Mouse (Mus musculus): ENCODE data around the gene Dnm1.
A peak's percentile ranks its signal among the peaks of the same experiment; 100 is the strongest.

Dnm1 gene

DNA sequence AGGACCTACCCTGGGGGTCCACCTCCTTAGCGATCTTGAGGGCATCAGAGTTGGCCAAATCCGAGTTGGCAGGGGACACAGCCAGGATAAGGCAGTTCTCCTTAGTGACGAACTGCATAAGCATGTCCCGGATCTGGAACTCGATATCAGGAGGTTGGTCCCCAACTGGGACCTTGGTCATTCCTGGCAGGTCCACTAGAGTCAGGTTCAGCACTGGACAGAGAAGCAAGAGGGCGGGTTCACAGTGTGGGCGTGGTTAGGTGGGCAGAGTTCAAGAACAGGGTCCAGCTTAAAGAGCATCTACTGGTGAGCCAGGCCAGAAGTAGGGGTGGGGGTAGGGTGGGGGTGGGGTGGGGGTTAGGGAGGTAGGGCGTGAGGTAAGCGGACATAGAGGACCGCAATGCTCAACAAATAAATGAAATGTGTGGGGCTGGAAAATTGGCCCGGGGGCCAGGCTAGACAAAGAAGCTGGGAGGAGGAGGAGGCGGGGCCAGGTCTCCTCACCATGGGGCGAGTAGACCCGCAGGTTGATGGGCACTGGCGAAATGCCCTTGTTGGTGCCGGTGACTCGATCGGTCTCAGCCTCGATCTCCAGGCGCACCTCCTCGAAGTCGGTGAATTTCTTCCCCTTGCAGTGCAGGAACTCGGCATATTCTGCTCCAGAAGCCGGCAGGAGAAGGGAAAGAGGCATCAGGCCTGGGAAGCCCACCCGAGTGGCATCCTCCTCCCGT, 13.1 kb downstream of the Dnm1 start:
- DNase-seq (ENCODE audit: low spot score) = no peak

- no peak for DNase-seq (ENCODE audit: low spot score)
Measured at GRCm38 (mm10) chr2:32335888-32336287, 17.2 kb downstream of the Dnm1 start.

DNA sequence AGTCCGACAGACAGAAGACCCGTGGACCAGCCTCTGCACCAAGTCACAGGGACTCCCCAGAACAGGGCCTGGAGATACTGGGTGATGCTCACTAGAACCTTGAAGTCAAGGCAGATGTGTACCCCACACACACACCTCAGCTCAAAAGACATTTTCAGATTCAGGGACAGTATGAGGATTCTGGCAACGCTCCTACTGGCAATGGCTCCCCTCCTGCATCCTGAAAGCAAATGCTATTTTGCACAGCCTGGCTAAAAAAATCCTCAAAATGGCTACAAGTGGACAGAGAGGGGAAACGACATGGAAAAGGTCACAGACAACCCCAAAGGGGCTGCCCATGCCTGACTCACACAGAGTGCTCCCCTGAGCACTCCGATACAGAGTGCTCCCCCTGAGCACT, 21.0 kb downstream of the Dnm1 start:
- no peak for DNase-seq (ENCODE audit: low spot score)

DNA sequence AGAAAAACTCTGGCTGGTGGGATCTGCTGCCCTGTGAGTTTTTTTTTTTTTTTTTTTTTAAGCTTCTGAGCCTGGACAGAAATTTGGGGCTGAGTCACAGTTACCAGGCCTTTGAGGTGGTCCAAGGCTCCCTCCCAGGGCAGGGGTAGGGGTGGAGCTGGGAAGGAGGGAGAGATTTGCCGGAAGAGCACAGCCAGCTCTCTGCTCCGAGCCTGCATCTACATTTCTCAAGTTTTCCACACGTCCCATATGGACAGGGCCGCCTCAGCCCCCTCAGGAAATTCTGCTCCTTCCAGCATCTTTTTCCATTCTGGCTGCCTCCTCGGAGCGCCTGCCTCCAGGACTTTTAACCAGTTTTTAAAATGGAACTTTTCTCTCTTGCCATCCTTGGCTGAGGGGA, 23.6 kb downstream of the Dnm1 start:
- DNase-seq (ENCODE audit: low spot score) = no peak

- no peak for DNase-seq (ENCODE audit: low spot score)
Measured at GRCm38 (mm10) chr2:32328911-32329460, 24.2 kb downstream of the Dnm1 start.

DNA sequence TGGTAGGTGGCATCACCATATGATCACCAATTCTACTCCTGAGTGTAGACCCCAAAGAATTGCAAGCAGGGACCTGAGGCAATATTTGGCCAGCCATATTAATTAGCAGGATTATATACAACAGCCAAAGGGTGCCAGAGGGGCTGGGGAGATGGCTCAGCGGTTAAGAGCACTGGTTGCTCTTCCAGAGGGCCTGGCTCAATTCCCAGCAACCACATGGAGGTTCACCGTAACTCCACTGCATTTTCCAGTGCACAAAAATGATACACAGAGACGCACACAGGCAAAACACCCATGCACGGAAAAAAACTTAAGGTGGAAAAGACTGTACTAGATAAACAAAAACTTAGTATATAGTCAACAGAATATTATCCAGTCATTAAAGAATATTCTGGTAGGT, 25.9 kb downstream of the Dnm1 start:
- DNase-seq (ENCODE audit: low spot score) = no peak

DNA sequence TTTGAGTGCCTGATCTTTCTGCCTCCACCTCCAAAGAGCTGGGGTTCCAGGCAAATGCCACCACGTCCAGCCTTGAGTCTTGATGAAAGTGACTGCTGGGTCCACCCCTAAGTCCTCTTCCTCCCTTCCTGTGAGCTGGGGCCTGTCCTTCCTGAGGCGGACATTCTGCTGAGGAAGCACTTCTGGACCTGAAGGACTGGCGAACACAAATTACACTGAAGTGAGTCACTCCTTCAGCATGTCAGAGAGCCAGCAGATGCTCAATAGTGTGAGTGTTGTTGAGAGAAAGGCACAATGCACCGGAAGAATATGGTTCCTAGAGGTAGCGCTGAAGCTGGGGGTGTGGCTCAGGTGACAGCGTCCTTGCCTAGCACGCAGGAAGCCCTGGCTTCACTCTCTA, 27.8 kb downstream of the Dnm1 start:
- DNase-seq (ENCODE audit: low spot score) = no peak

GRCm38 (mm10) chr2:32324322-32324721, 28.8 kb downstream of the Dnm1 start:
- DNase-seq (ENCODE audit: low spot score) = no peak

DNA sequence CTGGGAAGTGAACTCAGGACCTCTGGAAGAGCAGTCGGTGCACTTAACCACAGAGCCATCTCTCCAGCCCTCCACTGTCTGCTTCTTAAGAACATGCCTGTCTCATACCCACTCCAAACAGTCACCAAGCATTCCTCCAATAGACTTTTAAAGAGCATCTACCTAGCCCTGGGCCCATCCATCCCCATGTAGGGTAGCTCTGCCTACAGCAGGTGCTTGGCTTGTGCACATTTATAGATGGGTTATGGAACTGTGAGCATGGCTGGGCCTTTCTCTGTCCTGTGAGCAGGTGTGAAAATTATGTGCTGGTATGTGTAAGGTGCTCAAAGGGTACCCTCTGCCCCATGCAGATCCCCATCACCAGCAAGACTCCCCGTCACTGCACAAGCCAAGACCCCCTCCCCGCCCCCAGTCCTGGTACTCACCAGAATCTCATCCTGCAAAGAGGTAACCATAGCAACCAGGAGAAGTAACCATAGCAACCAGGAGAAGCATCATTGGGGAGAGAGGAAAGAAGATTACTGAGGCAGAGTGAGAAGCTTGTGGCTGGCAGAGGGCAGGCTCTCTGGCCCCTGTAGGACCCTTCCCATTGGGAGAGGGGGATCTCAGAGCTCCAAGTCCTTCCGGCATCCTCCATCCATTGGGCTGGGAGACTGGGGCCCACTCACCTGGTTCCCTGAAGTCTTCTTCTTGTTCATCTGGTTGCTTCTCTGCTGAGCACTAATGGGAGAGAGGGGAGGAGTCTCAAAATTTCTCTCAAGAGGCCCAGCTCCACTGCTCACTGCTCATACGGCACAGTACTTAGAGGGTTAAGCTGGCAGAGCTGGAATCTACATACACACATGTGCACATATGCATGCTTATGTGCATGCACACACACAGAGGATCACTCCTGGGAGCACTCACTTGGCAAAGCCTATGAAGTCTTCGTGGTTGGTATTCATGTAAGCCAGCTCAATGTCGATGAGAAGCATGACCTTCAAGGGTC, 30.1 kb downstream of the Dnm1 start:
- no peak for DNase-seq (ENCODE audit: low spot score)

- DNase-seq (ENCODE audit: low spot score) = no peak
Measured at GRCm38 (mm10) chr2:32321591-32322298, 31.4 kb downstream of the Dnm1 start.

DNA sequence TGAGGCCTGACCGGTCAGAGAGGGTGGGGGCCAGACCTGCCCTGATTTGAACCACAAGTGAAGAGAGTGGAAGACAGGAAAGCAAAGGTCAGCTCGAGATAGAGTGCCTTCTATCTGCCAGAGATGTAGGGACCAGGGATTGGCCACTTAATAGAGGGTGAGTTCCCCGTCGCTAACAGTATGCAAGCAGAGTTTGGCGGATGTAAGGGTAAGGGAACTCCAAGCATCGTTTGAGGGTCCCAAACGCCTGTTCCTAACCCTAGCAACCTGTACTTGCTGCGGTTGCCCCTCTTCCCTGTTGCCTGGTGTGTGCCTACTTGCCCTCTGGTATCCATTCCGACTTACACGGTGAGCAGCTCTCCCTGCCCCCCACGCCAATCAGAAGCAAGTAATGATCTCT, 32.4 kb downstream of the Dnm1 start:
- no peak for DNase-seq (ENCODE audit: low spot score)

GRCm38 (mm10) chr2:32319586-32320580, 33.3 kb downstream of the Dnm1 start:
- DNase-seq (ENCODE audit: low spot score) = no peak

DNA sequence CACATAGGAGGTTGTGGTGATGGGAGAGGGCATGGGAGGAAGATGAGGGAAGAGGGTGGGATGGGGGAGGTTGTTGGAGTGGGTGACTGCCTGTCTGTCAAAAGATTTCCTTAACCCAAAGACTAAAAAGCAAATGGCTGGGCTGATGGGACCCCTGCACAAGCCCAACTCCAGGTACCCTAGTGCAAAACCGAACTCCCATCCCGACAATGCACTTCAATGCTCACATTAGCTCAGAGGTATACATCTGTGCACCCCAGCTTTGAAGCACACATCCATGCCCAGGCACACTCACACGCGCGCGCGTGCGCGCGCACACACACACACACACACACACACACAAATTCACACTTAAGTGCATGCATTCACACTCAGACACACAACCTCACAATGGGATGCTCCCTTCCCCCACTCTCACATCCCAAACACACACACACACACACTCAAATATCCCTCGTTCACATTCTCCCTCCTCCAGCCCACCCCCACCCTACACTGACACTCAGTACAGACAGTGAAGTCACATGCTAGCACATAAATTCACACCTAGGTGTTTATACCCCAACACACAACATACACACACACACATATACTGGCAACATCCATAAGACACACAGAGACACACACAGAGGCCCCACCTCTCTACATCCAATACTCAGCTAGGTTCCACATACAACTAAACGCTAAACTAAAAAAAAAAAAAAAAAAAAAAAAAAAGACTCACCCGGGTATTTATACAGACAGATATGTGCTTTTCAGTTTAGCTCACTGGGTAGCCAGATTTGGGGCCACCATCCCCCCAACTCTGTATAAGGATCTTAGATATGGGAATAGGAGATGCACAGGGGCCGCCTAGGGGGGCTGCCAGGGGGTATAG, 34.2 kb downstream of the Dnm1 start:
- DNase-seq (ENCODE audit: low spot score) = no peak

DNA sequence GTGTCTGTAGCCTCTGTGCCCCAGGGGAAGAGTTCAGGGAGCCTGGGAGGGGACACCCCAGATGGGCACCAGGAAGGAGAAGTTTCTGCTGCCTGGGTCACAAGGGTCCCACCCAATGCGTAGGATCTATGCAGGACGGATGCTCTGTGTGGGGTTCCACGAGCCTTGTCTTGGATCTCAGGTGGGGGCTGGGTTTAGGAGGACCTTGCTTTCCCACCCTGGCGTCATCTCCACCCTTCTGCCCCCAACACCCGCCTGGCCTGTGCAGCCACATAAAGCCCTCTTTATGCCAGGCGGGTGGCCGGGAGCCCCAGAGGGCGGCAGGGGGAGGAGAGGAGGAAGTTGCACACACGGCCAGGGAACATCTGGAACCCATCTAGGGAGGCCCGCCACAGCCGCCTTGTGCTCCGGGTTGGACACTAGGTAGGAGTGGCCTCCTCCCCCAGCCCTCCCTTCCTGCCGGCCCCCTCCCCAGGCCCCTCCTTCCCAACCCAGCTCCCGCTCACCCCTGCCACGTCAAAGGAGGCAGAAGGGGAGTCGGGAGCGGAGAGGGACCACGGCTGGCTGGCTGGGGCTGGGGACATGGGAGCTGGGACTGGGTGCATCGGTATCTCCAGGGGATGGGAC, 35.2 kb downstream of the Dnm1 start:
- peak; percentile 53 for DNase-seq (ENCODE audit: low spot score)

GRCm38 (mm10) chr2:32316887-32317656, 36.1 kb downstream of the Dnm1 start:
- DNase-seq (ENCODE audit: low spot score) = no peak

GRCm38 (mm10) chr2:32315751-32316150, 37.4 kb downstream of the Dnm1 start:
- DNase-seq (ENCODE audit: low spot score) = no peak

DNA sequence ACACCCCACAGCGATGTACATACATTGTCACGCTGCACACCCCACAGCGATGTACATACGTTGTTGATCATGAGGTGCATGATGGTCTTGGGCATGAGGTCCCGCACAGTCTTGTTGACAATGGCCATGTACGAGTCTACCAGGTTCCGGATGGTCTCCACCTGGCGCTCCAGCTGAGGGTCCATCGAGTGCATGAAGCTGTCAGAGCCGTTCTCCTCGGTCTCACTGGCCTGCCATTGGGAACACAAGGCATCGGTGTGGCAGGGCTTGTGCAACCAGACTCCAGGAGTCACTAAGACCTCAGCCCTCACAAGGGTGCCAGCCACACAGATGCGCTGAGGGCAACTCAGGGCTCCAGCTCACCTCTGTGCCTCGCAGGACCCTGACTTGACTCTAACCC, 38.3 kb downstream of the Dnm1 start:
- DNase-seq (ENCODE audit: low spot score) = no peak

GRCm38 (mm10) chr2:32312318-32312964, 40.7 kb downstream of the Dnm1 start:
- peak; percentile 64 for DNase-seq (ENCODE audit: low spot score)

Measured in ovary, adult 18-20 months (tissue).